Mouse (Mus musculus) embryo, embryonic 10 days (tissue): ENCODE measurements at regions not wholly inside any gene's neighbourhood (a gene's known extent, or its start where the extent isn't known, plus 50 kb on each side); places are given as distances from the start of the nearest gene placed in this dataset.

Experiments used
- DNase-seq: peaks from one replicate; pipeline ENCODE4 v3.0.0-alpha.2; 2015; ENCODE audit warnings: low spot score

- DNase-seq = peak; percentile 28
Observed at GRCm38 (mm10) chr13:90823877-90824276, 81.3 kb downstream of the Atp6ap1l start.

- no peak for DNase-seq
Observed at GRCm38 (mm10) chr13:90821898-90822297, 83.3 kb downstream of the Atp6ap1l start.

- DNase-seq = no peak
Observed at GRCm38 (mm10) chr13:90820453-90820852, 84.7 kb downstream of the Atp6ap1l start.

- no peak for DNase-seq
Observed at GRCm38 (mm10) chr13:90819934-90820333, 85.2 kb downstream of the Atp6ap1l start.

GRCm38 (mm10) chr13:90814174-90814865 is 90.8 kb downstream of the Atp6ap1l start:
- DNase-seq = no peak

GRCm38 (mm10) chr13:90810011-90810410 is 95.1 kb downstream of the Atp6ap1l start:
- DNase-seq = no peak

GRCm38 (mm10) chr13:90799641-90800040 is 105.5 kb downstream of the Atp6ap1l start:
- no peak for DNase-seq

GRCm38 (mm10) chr13:90798791-90799542 is 106.2 kb downstream of the Atp6ap1l start:
- DNase-seq = peak; percentile 41

GRCm38 (mm10) chr13:90798381-90798780 is 106.8 kb downstream of the Atp6ap1l start:
- no peak for DNase-seq

GRCm38 (mm10) chr13:90797209-90797608 is 107.9 kb downstream of the Atp6ap1l start:
- no peak for DNase-seq

GRCm38 (mm10) chr13:90796809-90797208 is 108.3 kb downstream of the Atp6ap1l start:
- DNase-seq = no peak

- no peak for DNase-seq
Observed at GRCm38 (mm10) chr13:90782435-90782834, 122.7 kb downstream of the Atp6ap1l start.

GRCm38 (mm10) chr13:90781974-90782373 is 123.2 kb downstream of the Atp6ap1l start:
- DNase-seq = no peak

- DNase-seq = no peak
Observed at GRCm38 (mm10) chr13:90777952-90778298, 127.2 kb downstream of the Atp6ap1l start.

- DNase-seq = no peak
Observed at GRCm38 (mm10) chr13:90777123-90777951, 127.8 kb downstream of the Atp6ap1l start.

GRCm38 (mm10) chr13:90762154-90762553 is 143.0 kb downstream of the Atp6ap1l start:
- peak; percentile 67 for DNase-seq

GRCm38 (mm10) chr13:90760516-90761050 is 144.6 kb downstream of the Atp6ap1l start:
- DNase-seq = peak; percentile 25

- no peak for DNase-seq
Observed at GRCm38 (mm10) chr13:90754451-90754850, 150.7 kb downstream of the Atp6ap1l start.

GRCm38 (mm10) chr13:90749741-90750140 is 155.4 kb downstream of the Atp6ap1l start:
- no peak for DNase-seq

GRCm38 (mm10) chr13:90745063-90745462 is 160.1 kb downstream of the Atp6ap1l start:
- DNase-seq = no peak

GRCm38 (mm10) chr13:90742615-90743402 is 162.3 kb downstream of the Atp6ap1l start:
- DNase-seq = no peak

- no peak for DNase-seq
Observed at GRCm38 (mm10) chr13:90739797-90740196, 165.4 kb downstream of the Atp6ap1l start.
